Mouse (Mus musculus) liver, embryonic 11.5 days (tissue): Measurements from ENCODE around the gene Smco2. TPM values are rescaled to one million over a fixed set of nuclear protein-coding genes. Genes with fewer than 3 reads are reported as not detected.

Source experiments
- ATAC-seq: fragments of 200-750 bp; cut with Nextera tagmentation; replicated peaks from 2 replicates; pipeline ENCODE4 v1.8.0; 2017; ENCODE audit warnings: moderate number of reproducible peaks, mild to moderate bottlenecking, moderate TSS enrichment, moderate library complexity; ENCODE audit not compliant: low FRiP score
- DNase-seq: peaks from one replicate; pipeline ENCODE4 v3.0.0-alpha.2; 2017; ENCODE audit warnings: low spot score
- H3K27ac ChIP-seq: fragments of 300-500 bp; sonication (generic); 2 replicates; pipeline ENCODE4 v1.5.1; 2014; ENCODE audit warnings: mild to moderate bottlenecking, low read depth, low read length, control low read depth
- H3K27me3 ChIP-seq: fragments of 300-500 bp; sonication (generic); replicated peaks from 2 replicates; pipeline ENCODE4 v1.6.1; 2014; ENCODE audit warnings: low read length, mixed read lengths; ENCODE audit not compliant: control insufficient read depth, insufficient read depth
- H3K36me3 ChIP-seq: fragments of 300-500 bp; sonication (generic); 2 replicates; pipeline ENCODE4 v1.6.1; 2014; ENCODE audit warnings: mild to moderate bottlenecking, low read length, moderate library complexity, mixed read lengths; ENCODE audit not compliant: control insufficient read depth, insufficient read depth
- H3K4me1 ChIP-seq: fragments of 300-500 bp; sonication (generic); replicated peaks from 2 replicates; pipeline ENCODE4 v1.6.1; 2014; ENCODE audit warnings: low read length, mixed read lengths; ENCODE audit not compliant: control insufficient read depth, insufficient read depth
- H3K4me2 ChIP-seq: fragments of 300-500 bp; sonication (generic); 2 replicates; pipeline ENCODE4 v1.6.1; 2014; ENCODE audit warnings: mild to moderate bottlenecking, control low read depth, moderate library complexity
- H3K4me3 ChIP-seq: fragments of 300-500 bp; sonication (generic); 2 replicates; pipeline ENCODE4 v1.5.1; 2014; ENCODE audit warnings: low read depth, low read length, control low read depth
- H3K9ac ChIP-seq: fragments of 300-500 bp; sonication (generic); 2 replicates; pipeline ENCODE4 v1.6.1; 2014; ENCODE audit warnings: low read depth, low read length, control low read depth
- H3K9me3 ChIP-seq: fragments of 300-500 bp; sonication (generic); 2 replicates; pipeline ENCODE4 v1.6.1; 2016; ENCODE audit warnings: low read length, inconsistent platforms, mixed read lengths; ENCODE audit not compliant: control insufficient read depth
- WGBS: fragments of 180-500 bp; shearing (Covaris S2); extraction: QIAGEN DNeasy Blood & Tissue Kit; methylation state at CpG from one replicate; pipeline ENCODE4 v1.1.7; 2014; 5-methylcytosine and 5-hydroxymethylcytosine counted together
- polyA plus RNA-seq: library from polyadenylated mRNA; unstranded; fragments of >200 nt; fragmentation: Nextera tagmentation; extraction: Ambion mirVana; gene quantifications from 2 replicates; pipeline ENCODE4 v1.2.1, GENCODE M21; 2014

The Smco2 gene
- polyA plus RNA-seq, 1 experiment from 2014 or later: not detected

DNA sequence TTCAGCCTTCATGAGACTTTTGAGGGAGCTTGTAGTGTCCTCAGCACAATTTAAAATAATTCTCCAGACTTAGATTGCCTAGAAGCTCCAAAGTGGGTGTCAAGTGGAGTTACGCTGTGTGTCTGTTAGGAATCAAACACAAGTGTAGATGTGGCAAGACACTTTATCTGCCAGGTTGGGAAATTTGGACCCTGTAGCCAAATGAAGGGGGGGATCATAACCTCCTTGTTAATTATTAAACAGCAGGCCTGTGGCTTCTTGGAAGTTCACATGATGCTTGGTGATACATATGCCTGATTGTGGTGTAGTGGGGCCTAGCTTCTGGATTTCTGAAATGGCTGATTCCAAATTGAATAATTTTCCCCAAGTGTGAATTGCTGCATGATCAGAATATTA is 57.9 kb downstream of the Smco2 start:
- H3K4me3 ChIP-seq: no peak overlapping the region
- no peaks in the 10 kb centered on the region for H3K9me3 ChIP-seq
- 0 out of 2 replicates have a peak overlapping the region, but pooled peaks have one; percentile 29 for H3K27ac ChIP-seq
- no peak overlapping the region for H3K9ac ChIP-seq
- H3K4me1 ChIP-seq: peaks cover 25% of the 10 kb centered on the region
- H3K36me3 ChIP-seq: no peaks in the 10 kb centered on the region
- no peak for ATAC-seq
- DNase-seq: no peak
- 77% methylated on average over 1 of the region's 1 CpGs for whole genome bisulfite sequencing
- H3K4me2 ChIP-seq: peak overlapping the region; percentile 13; the same call in 1 of the 2 replicates
- no peaks in the 10 kb centered on the region for H3K27me3 ChIP-seq

DNA sequence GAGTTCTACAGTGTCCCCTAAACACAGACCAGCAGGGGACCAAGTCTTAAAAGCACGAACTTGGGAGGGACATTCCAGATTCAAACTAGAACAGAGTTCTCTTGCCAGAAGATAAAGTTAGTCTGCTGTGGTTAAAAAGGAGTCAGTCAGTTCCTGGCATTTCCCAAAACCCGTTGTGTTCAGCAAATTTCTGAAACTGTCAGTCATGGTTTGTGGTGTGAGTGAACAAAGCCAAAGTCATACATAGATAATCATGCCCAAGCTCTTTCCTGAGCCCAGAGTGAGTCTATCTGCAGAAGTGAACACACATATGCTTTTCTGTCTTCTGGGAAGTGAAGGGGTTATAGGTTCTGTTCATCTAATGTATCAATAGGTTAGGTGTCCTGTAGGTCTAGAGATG is 58.9 kb downstream of the Smco2 start:
- Histone ChIP-seq H3K27ac (no peak overlapping the region), H3K9me3 (no peaks in the 10 kb centered on the region), H3K9ac (no peak overlapping the region), H3K4me1 (peaks cover 33% of the 10 kb centered on the region), H3K4me3 (no peak overlapping the region), H3K27me3 (no peaks in the 10 kb centered on the region), H3K36me3 (no peaks in the 10 kb centered on the region), H3K4me2 (no peak overlapping the region)
- 47% methylated on average over 2 of the region's 2 CpGs for WGBS
- ATAC-seq: no peak
- no peak for DNase-seq

GRCm38 (mm10) chr6:146909725-146910489 is 60.0 kb downstream of the Smco2 start:
- no peak for DNase-seq
- Histone ChIP-seq H3K4me1 (peaks cover 33% of the 10 kb centered on the region), H3K9ac (no peak overlapping the region), H3K4me3 (no peak overlapping the region), H3K9me3 (no peaks in the 10 kb centered on the region), H3K36me3 (no peaks in the 10 kb centered on the region), H3K4me2 (no peak overlapping the region), H3K27me3 (no peaks in the 10 kb centered on the region), H3K27ac (no peak overlapping the region)
- WGBS: 76% methylated on average over 5 of the region's 5 CpGs
- no peak for ATAC-seq

DNA sequence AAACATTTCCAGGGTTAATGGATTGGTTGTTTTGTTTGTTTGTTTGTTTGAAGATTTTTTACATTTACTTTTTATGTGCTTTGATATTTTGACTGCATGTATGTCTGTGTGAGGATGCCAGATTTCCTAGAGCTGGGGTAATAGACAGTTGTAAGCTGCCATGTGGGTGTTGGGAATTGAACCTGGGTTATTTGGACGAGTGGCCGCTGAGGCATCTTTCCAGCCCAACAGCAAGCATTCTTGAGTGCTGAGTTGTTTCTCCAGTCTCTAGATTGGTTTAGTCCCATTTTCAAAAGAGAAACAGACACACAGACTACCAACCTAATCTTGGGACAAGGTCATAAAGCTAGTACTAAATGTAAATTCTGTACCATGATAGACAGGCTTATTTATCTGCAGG is 60.9 kb downstream of the Smco2 start:
- WGBS: 80% methylated on average over 2 of the region's 2 CpGs
- H3K9me3 ChIP-seq: no peaks in the 10 kb centered on the region
- H3K4me1 ChIP-seq: peaks cover 33% of the 10 kb centered on the region
- ATAC-seq (no peak), DNase-seq (no peak)
- H3K36me3 ChIP-seq: no peaks in the 10 kb centered on the region
- no peak overlapping the region for H3K4me2 ChIP-seq
- no peaks in the 10 kb centered on the region for H3K27me3 ChIP-seq
- no peak overlapping the region for H3K27ac ChIP-seq
- no peak overlapping the region for H3K9ac ChIP-seq
- H3K4me3 ChIP-seq: no peak overlapping the region

GRCm38 (mm10) chr6:146912835-146913488 is 63.1 kb downstream of the Smco2 start:
- H3K27me3 ChIP-seq: no peaks in the 10 kb centered on the region
- H3K9me3 ChIP-seq: no peaks in the 10 kb centered on the region
- H3K4me1 ChIP-seq: peaks cover 18% of the 10 kb centered on the region
- DNase-seq: no peak
- 10% methylated on average over 3 of the region's 3 CpGs for WGBS
- 0 out of 2 replicates have a peak overlapping the region, but pooled peaks have one; percentile 16 for H3K27ac ChIP-seq
- peak; percentile 73 for ATAC-seq
- H3K4me3 ChIP-seq: no peak overlapping the region
- no peak overlapping the region for H3K4me2 ChIP-seq
- no peaks in the 10 kb centered on the region for H3K36me3 ChIP-seq
- H3K9ac ChIP-seq: no peak overlapping the region

- DNase-seq: no peak
Observed at GRCm38 (mm10) chr6:146913489-146914198, 63.7 kb downstream of the Smco2 start.

GRCm38 (mm10) chr6:146915808-146916207 is 65.9 kb downstream of the Smco2 start:
- H3K36me3 ChIP-seq: no peaks in the 10 kb centered on the region
- DNase-seq (no peak), ATAC-seq (no peak)
- no peak overlapping the region for H3K27ac ChIP-seq
- H3K27me3 ChIP-seq: no peaks in the 10 kb centered on the region
- no peaks in the 10 kb centered on the region for H3K9me3 ChIP-seq
- 91% methylated on average over 1 of the region's 1 CpGs for WGBS
- no peak overlapping the region for H3K9ac ChIP-seq
- H3K4me2 ChIP-seq: no peak overlapping the region
- peaks cover 12% of the 10 kb centered on the region for H3K4me1 ChIP-seq
- H3K4me3 ChIP-seq: no peak overlapping the region

More at GRCm38 (mm10) chr6:146913489-146914198, 63.7 kb downstream of the Smco2 start:
- no peaks in the 10 kb centered on the region for H3K27me3 ChIP-seq
- H3K27ac ChIP-seq: 0 out of 2 replicates have a peak overlapping the region, but pooled peaks have one; percentile 16
- 45% methylated on average over 4 of the region's 4 CpGs for WGBS
- no peak overlapping the region for H3K9ac ChIP-seq
- ATAC-seq: no peak; the same call in 1 of the 2 replicates
- H3K36me3 ChIP-seq: no peaks in the 10 kb centered on the region
- no peaks in the 10 kb centered on the region for H3K9me3 ChIP-seq
- no peak overlapping the region for H3K4me2 ChIP-seq
- H3K4me3 ChIP-seq: no peak overlapping the region
- H3K4me1 ChIP-seq: peaks cover 16% of the 10 kb centered on the region

- DNase-seq: no peak
- 86% methylated on average over 3 of the region's 3 CpGs for WGBS
- Histone ChIP-seq H3K4me1 (peaks cover 9% of the 10 kb centered on the region), H3K9ac (no peak overlapping the region), H3K4me2 (no peak overlapping the region), H3K27ac (no peak overlapping the region), H3K27me3 (no peaks in the 10 kb centered on the region), H3K9me3 (no peaks in the 10 kb centered on the region), H3K4me3 (no peak overlapping the region), H3K36me3 (no peaks in the 10 kb centered on the region)
- ATAC-seq: no peak
Observed at GRCm38 (mm10) chr6:146917396-146917795, 67.5 kb downstream of the Smco2 start.
